Mouse (Mus musculus): ENCODE data around the gene Scgb3a1.

The Scgb3a1 gene

DNA sequence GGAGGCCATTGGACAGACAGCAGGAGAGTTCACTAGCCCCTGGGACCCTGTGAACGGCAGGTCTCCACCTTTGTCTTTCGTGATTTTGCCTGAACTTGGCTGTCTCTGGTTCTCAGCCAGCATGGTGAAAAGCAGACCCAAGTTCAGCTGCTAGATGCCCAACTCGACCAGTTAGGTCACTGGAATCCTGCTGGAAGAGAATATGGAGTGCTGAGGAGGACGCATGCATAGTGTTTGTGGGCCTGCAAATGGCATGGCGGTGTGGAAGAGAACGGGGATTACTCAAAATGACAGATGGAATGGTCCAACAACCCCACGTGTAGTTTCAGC lies 4.0 kb upstream of the Scgb3a1 start:
- no peak for DNase-seq

DNA sequence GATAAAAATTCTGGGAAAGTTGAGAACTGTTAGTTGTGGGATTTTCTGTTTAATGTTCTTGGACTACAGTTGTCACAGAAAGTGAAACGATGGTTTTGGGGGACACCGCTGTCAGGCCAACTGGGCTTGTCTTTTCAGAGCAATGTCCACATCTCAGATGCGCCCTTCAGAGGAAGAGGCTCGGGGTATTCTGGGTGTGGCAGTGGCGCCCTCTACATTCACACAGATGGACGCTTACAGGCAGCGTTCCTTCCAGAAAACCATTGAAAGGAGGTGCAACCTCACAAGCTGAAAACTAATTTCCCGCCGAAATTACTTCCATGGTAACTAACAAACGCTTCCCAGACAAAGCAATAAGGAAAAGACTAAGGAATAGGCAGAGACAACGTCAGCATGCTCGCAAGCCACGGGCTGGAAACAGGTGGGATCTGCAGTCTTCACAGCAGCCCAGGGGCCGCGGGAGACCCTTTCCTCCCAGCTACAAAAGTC lies 1.1 kb upstream of the Scgb3a1 start:
- no peak for DNase-seq

DNA sequence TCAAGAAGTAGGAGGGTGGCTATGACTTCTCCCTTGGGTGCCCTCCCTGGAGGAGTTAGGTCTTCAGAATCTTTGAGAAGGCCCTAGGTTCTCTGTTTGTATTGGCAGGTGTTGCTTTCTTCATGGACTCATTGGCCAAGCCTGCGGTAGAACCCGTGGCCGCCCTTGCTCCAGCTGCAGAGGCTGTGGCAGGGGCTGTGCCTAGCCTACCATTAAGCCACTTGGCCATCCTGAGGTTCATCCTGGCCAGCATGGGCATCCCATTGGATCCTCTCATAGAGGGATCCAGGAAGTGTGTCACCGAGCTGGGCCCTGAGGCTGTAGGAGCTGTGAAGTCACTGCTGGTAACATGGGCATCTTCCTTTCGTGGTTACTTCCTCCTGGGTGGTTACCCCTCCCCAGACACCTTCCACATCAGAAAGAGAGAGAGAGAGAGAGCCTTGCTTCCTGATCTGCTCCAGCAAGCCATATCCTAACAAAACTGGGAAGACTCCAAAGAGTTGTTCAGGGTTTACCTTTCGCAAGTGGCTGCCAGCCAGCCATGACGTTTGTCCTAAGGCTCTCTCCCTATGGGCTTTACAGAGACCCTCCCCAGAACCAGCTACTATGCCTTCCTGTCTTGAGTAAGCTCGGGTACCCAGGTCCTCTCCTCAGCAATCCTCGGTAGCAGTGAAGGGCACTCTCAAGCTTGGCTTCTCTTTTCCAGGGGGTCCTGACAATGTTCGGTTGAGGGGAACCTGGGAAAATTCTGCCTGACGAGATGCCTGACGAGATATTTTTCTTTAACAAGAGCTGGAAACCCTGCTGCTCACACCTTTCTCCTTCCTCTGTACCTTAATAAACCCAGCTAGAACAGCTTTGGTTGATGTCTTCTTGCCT lies 1.1 kb downstream of the Scgb3a1 start:
- DNase-seq: no peak

DNA sequence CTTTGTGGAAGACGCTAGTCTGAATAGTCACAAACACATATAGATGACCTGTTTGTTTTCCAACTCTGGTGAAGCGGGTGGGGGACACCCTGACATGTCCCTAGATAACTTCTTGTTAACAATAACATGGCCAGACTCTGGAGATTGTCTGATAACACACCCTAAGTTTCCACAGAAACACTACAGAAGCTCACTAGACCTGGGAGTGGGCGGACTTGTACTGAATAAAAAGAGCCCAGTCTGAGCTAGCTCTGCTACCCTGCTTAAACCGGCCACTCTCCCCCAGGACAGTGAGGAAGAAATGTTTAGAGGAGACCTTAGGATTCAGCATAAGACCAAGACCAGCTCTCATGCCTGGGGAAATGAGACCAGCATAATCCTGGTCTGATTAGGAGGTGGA lies 2.1 kb downstream of the Scgb3a1 start:
- DNase-seq: no peak

DNA sequence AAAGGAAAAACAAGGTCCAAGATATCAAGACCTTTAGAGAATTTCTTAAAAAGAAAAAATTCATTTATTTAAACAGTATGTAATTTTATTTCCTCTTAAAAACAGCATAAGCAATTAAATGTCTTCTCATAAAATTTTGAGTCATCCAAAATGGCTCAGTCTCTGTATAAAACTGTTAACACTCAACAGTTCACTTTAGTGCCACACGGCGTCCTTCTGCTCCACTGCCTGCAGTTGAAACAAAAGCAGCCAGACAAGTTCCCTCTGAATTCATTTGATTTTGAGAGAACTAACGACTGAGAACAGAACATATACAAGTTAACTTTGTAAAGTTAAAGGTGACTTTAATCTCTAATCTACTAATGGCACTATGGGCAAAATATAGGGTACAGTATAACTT lies 10.0 kb downstream of the Scgb3a1 start:
- no peak for DNase-seq

DNA sequence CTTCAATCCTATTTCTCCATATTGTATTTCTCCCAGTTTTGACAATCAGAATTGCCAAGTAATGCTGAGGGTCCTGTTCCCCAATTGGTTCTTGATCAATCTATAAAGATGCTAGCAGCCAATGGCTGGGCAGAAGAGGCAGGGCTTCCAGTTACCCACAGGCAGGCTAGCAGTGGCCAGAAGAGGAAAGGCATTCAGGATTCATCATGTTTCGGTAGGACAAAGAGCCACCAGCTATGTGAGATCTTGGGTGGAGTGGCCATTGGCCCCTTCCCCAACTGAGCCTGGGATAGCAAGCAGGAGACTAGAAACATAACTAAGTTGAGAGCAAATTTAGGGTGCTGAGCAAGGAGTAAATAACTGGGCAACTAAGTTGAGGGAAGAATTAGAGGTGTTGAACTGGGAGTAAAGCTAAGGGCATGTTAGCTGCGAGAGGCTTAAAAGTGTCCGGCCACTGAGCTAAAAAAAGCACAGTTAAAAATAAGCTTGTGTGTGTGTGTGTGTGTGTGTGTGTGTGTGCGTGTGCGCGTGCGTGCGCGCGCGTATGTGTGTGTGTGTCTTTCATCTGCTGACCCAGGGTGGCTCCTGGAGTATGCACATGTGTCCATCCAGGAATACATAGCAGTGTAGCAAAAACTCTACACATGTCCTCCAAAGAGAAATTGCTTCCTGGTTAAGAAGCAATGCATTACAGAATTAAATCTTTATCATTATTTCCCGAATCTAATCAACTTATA lies 21.0 kb downstream of the Scgb3a1 start:
- no peak for DNase-seq

DNA sequence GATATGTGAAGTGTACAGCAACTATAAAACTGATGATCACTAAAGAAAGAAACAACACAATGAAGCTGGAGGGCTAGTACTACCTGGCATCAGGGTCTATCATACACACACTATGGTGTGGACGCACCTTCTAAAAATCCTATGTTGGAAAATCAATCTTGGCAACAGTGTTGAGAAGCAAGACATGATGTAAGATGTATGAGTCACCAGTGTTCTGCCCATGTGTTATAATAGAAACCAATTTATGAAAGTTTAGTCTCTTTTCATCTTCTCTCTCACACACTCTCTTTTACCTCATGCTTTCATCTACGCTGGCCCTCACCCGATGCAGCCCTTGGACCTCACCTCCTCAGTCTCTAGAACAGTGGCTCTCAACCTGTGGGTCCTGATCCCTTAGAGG lies 31.6 kb downstream of the Scgb3a1 start:
- no peak for DNase-seq

DNA sequence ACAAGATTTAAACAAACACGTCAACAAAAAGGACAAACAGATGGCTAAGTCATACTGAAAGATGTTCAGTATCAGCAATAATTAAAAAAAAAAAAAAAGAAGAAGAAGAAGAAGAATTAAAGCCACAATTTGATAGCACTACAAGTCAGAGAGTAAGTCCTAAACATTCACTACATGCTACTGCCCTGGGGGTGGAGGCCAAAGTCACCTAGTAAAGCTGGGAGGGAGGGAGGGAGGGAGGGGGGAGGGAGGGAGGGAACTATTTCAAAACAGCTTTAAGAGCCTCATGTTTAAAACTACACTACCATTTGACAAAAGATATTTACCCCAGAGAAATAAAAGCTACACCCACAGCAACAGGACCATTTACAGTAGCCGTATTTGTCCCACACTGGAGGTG lies 32.3 kb downstream of the Scgb3a1 start:
- no peak for DNase-seq

DNA sequence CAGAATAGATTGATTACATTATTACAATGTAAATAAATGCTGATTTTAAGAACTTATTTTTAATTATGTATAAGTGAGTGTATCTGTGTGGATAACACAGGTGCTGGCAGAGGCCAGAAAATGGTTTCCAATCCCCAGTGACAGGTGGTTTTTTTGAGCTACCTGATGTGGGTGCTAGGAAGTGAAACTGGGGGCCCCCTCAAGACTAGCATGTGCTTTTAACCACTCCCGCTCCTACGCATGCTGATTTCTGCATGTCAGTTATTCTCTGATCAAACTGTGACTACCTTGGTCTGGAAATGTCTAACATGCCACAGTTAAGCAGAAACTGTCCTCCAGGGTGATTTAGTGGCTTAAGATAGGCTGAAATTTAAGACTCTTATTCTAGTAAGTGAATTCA lies 33.1 kb downstream of the Scgb3a1 start:
- no peak for DNase-seq

DNA sequence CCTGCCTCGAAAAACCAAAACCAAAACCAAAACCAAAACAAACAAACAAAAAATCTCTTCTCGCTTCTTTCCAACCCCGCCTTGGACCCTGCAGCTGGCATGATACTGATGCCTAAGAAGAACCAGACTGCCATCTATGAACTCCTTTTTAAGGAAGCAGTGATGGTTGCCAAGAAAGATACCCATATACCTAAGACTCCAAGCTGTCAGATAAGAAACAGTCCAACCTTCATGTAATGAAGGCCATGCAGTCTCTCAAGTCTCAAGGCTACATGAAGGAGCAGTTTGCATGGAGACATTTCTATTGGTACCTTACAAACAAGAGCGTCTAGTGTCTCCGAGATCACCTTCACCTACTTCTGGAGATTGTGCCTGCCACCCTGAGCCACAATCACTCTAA lies 34.4 kb downstream of the Scgb3a1 start:
- DNase-seq: no peak

DNA sequence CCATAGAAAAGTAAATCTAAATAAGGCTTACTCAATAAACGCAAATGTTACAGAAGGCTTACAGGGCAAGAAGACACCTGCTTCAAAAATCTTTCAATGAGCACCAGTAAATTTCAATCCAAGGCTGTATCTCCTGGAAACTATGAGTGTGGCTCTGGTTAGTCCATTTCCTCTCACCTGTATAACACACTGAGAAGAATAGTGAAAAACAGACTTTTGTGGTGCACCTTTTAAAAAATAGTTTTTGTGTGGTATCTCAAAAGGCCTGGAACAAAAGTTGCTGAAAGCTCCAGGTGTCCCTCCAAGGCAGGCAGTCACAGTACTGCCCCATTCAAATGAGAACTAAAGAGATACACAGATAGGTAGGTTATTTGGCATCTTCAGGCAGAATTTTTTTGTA lies 35.7 kb downstream of the Scgb3a1 start:
- DNase-seq: no peak

DNA sequence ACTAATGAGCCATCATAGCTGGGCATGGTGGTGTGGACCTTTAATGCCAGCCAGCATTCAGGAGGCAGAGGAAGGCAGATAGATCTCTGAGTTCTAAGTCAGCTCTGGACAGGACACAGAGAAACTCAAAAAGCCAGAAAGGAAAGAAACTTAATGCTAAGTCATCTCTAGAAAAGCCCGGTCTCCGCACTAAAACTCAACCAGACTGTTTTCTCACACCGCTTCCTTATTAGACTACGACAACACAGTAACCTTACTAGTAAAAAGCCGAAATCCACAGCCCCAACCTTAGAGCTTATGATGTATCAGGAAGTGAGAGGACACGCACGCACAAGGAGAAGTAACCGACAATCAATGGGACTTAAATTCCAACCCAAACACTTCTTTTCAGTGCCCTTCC lies 38.6 kb downstream of the Scgb3a1 start:
- no peak for DNase-seq

DNA sequence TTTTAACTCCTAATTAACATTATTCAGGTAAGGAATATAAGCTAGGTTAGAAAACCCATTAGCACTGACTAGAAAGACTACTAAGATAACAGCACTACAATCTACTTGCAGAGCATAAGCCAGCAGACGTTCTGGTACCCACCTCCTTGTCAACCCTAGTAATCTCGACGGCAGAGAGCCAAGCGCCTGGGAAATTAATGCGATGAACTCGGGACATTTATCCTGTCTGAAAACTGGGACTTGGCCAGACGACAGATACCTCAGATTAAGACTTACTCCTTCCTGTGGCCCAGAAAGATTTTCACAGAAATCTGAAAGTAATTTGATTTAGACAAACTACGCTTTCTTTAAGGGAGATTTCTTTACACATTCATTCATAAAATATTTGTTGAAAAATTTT lies 41.4 kb downstream of the Scgb3a1 start:
- DNase-seq: no peak

DNA sequence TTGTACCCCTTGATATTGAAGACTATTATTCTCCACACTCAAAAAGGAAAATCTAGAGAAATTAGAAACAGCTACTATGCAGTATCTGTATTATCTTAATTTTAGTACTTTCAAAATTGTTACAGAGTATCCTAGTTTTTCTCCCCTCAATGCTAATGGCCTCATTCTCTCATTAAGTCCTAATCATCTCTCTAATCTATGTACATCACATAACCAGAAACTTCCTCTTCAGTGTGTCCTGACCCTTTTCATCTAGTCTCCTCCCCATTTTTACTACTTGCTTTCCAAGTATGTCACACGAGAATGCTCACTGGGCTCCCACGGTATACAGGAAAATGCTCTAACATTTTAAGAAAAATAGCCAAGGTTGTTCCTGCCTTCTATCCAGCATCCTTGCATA lies 44.4 kb downstream of the Scgb3a1 start:
- no peak for DNase-seq

DNA sequence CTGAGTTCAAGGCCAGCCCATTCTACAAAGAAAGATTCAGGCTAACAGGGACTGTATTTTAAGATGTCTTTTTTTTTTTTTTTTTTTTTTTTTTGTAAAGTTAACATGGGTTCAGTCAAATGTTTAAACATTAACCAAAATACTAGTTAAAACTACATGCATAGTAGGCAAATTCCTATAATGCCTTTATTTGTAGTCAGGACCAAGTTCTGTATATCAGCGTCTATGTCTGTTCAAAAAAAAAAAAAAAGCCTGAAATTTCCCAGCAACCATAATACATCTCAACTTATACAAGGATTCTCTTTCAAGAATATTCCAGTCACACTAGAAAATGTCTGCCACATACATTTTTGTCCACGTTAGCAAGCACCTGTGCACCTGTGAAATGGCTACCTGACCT lies 47.3 kb downstream of the Scgb3a1 start:
- DNase-seq: no peak

DNA sequence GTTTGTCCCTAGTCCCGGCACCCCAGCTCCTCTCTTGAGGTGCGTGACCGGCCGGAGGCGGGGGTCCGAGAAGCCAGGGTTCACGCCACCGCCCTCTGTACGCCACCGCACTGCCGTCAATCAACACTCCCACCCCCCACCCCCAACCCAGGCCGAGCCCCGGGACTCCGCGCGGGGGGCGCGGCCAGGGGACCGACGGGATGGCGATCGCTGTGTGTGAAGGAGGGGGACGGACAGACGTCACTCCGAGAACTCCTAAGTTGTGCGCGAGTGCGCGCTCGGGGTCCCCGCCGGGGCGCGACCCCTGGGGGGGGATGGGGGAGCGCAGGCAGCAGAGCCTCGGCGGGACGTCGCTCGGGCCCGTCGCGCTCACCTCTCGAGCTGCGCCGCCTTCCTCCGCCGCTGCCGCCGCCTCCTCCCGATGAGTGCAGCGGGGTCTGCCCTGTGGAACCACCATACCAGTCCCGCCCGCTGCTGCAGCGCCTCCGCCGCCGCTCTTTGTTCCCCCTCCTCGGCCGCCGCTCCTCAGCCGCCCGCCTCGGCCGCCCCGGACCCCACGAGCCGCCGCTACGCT lies 48.7 kb downstream of the Scgb3a1 start:
- DNase-seq: peak; percentile 72 to 83

DNA sequence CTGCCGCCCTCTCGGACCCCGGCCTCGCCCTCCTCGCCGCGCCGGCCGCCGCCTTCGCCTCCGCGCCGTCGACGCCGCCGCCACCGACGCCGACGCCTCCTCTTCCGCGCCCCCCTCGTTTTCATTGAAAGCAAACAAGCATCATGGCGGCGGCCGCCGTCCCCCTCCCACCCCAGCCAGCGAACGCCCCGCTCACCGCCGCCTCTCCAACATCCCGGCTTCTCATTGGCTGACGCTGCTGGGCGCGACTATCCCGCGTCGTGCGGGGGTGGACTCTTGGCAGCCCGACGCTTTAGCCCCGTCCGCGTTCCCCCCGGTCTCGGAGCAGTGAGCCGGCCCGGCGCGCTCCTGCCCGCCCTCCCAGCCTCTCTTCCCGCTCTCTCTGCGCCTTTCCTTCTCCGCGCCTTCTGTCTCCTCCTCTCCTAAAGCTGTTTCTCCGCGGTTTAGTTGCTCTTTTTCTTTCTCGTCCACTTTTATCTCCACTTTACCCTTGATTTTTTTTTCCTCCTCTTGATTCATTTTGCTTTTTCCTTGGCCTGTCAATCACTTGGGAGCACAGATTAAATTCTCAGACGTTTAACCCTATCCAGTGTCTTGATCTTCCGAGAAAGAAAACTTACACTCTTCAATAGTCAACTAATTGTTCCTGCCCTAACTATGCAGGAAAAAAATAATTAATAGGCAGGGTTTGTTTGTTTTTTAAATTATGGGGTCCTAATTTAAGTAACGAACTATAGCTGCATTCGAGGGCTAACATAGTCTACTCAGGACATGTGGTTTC lies 49.3 kb downstream of the Scgb3a1 start, which contains the start of gene Cnot6:
Gene Cnot6 (minus strand): TSS at position 169 of the 781 bp plus-strand sequence.
- peak; percentile 99 for DNase-seq

DNA sequence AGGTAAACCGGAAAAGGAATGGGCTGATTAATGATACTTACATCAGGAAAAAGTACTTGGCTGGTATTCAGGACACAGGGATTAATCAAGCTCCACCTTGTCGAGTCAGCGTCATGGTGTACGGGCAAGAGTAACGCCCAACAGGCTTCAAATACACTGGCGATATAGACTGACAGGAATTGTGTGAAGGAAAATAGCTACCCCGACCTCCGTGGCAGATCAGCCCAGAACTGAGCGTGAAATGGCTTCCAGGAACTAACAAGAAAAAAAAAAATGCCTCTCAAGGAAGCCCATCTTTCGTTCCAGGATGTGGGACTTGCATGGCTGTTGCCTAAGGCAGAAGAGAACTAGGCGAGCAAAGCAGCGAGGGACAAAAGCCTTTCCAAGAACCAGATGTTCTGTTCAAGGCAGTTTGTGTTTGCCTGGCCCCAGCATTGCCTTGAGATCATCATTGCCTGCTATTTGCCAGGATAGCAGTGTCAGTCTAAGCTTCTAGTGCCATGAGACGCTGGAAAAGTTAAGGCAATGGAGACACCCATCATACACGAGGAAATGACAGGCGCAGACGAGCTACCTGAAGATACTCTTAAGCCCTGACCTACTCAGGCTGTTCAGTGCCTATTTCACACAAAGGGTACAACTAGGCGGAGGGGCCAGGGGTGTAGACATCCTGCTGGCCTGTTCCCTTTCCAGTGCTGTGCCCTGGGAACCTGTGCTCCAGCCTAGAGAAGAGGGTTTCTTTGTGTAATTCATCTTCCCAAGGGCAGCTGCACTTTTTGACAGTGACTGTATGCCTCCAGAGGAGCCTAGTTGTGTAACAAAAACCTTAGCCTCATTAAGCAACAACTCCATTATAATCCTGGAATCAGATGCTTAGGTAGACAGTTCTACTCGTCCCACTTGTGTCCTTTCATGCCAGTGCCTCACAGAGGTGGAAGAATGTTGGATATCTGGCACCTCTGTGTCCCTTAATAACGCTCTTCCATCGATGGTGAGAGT lies 50.2 kb downstream of the Scgb3a1 start:
- DNase-seq: peak; percentile 13 to 16

Data from thymus, postnatal 36 days (tissue).